Mouse (Mus musculus): ENCODE measurements around the gene Mbnl3. TPM values are rescaled to one million over a fixed set of nuclear protein-coding genes. Genes with fewer than 3 reads are reported as not detected.

Mbnl3 gene
- total RNA-seq, 1 experiment = 6.7 TPM

- no peak overlapping the region for H3K4me3 ChIP-seq (ENCODE audit: insufficient read depth in 1 of 2, low read depth in 1 of 2, low read length in 2 of 2, poor library complexity in 1 of 2, severe bottlenecking in 1 of 2)
- in situ Hi-C loops (cut with MboI; ENCODE audit: low sequenced_read_pairs in 2 of 2, unreplicated experiment in 2 of 2) = no loop called here
These were observed 34.4 kb downstream of the Mbnl3 start for GRCm38 (mm10) chrX:51171914-51172313.

GRCm38 (mm10) chrX:51171413-51171812 lies 34.9 kb downstream of the Mbnl3 start:
- no peaks in the 10 kb centered on the region for H3K4me1 ChIP-seq (ENCODE audit: control insufficient read depth in 2 of 2, insufficient read depth in 2 of 2, low read length in 2 of 2, poor library complexity in 1 of 2)
- H3K4me3 ChIP-seq (ENCODE audit: insufficient read depth in 1 of 2, low read depth in 1 of 2, low read length in 2 of 2, poor library complexity in 1 of 2, severe bottlenecking in 1 of 2) = no peak overlapping the region
- peak; percentile 8 for DNase-seq (ENCODE audit: low read depth, low spot score)
- H3K36me3 ChIP-seq (ENCODE audit: control insufficient read depth, insufficient read depth, low read length, poor library complexity, severe bottlenecking) = no peaks in the 10 kb centered on the region
- no peak overlapping the region for H3K27ac ChIP-seq (ENCODE audit: insufficient read depth, low read depth, low read length, poor library complexity, severe bottlenecking)
- in situ Hi-C loops (cut with MboI; ENCODE audit: low sequenced_read_pairs in 2 of 2, unreplicated experiment in 2 of 2) = no loop called here
- TF ChIP-seq CHD2 (IDR thresholded peaks at IDR 0.05; ENCODE audit: low read depth, low read length) (no peak), MAFK (IDR thresholded peaks at IDR 0.05; ENCODE audit: insufficient read depth, low read depth, low read length) (no peak), ZNF384 (IDR thresholded peaks at IDR 0.05; ENCODE audit: low read depth, low read length) (no peak), HCFC1 (IDR thresholded peaks at IDR 0.05; ENCODE audit: borderline replicate concordance, insufficient read depth, low read length) (no peak), ZC3H11A (IDR thresholded peaks at IDR 0.05; ENCODE audit: borderline replicate concordance, low read depth, low read length) (no peak)
- H3K9ac ChIP-seq (ENCODE audit: insufficient read depth, low read depth, low read length, poor library complexity, severe bottlenecking) = no peak overlapping the region
- H3K9me3 ChIP-seq (ENCODE audit: control insufficient read depth, insufficient read depth, low read depth, low read length) = no peaks in the 10 kb centered on the region

More at GRCm38 (mm10) chrX:51171914-51172313, 34.4 kb downstream of the Mbnl3 start:
- H3K9me3 ChIP-seq (ENCODE audit: control insufficient read depth, insufficient read depth, low read depth, low read length) = no peaks in the 10 kb centered on the region
- no peak for DNase-seq (ENCODE audit: low read depth, low spot score)
- H3K36me3 ChIP-seq (ENCODE audit: control insufficient read depth, insufficient read depth, low read length, poor library complexity, severe bottlenecking) = no peaks in the 10 kb centered on the region
- no peak overlapping the region for H3K27ac ChIP-seq (ENCODE audit: insufficient read depth, low read depth, low read length, poor library complexity, severe bottlenecking)
- H3K9ac ChIP-seq (ENCODE audit: insufficient read depth, low read depth, low read length, poor library complexity, severe bottlenecking) = no peak overlapping the region
- TF ChIP-seq MAFK (IDR thresholded peaks at IDR 0.05; ENCODE audit: insufficient read depth, low read depth, low read length) = no peak
- no peak for TF ChIP-seq ZC3H11A (IDR thresholded peaks at IDR 0.05; ENCODE audit: borderline replicate concordance, low read depth, low read length)
- TF ChIP-seq ZNF384 (IDR thresholded peaks at IDR 0.05; ENCODE audit: low read depth, low read length) = no peak
- TF ChIP-seq CHD2 (IDR thresholded peaks at IDR 0.05; ENCODE audit: low read depth, low read length) = no peak
- no peak for TF ChIP-seq HCFC1 (IDR thresholded peaks at IDR 0.05; ENCODE audit: borderline replicate concordance, insufficient read depth, low read length)
- H3K4me1 ChIP-seq (ENCODE audit: control insufficient read depth in 2 of 2, insufficient read depth in 2 of 2, low read length in 2 of 2, poor library complexity in 1 of 2) = no peaks in the 10 kb centered on the region

- no peak overlapping the region for H3K27ac ChIP-seq (ENCODE audit: insufficient read depth, low read depth, low read length, poor library complexity, severe bottlenecking)
- H3K36me3 ChIP-seq (ENCODE audit: control insufficient read depth, insufficient read depth, low read length, poor library complexity, severe bottlenecking) = no peaks in the 10 kb centered on the region
- H3K9ac ChIP-seq (ENCODE audit: insufficient read depth, low read depth, low read length, poor library complexity, severe bottlenecking) = no peak overlapping the region
- H3K4me3 ChIP-seq (ENCODE audit: insufficient read depth in 1 of 2, low read depth in 1 of 2, low read length in 2 of 2, poor library complexity in 1 of 2, severe bottlenecking in 1 of 2) = no peak overlapping the region
- no peaks in the 10 kb centered on the region for H3K9me3 ChIP-seq (ENCODE audit: control insufficient read depth, insufficient read depth, low read depth, low read length)
- no peaks in the 10 kb centered on the region for H3K4me1 ChIP-seq (ENCODE audit: control insufficient read depth in 2 of 2, insufficient read depth in 2 of 2, low read length in 2 of 2, poor library complexity in 1 of 2)
- TF ChIP-seq ZNF384 (IDR thresholded peaks at IDR 0.05; ENCODE audit: low read depth, low read length) (no peak), CHD2 (IDR thresholded peaks at IDR 0.05; ENCODE audit: low read depth, low read length) (no peak), HCFC1 (IDR thresholded peaks at IDR 0.05; ENCODE audit: borderline replicate concordance, insufficient read depth, low read length) (no peak), MAFK (IDR thresholded peaks at IDR 0.05; ENCODE audit: insufficient read depth, low read depth, low read length) (no peak), ZC3H11A (IDR thresholded peaks at IDR 0.05; ENCODE audit: borderline replicate concordance, low read depth, low read length) (no peak)
- in situ Hi-C loops (cut with MboI; ENCODE audit: low sequenced_read_pairs in 2 of 2, unreplicated experiment in 2 of 2) = no loop called here
- DNase-seq (ENCODE audit: low read depth, low spot score) = no peak
These were observed 35.9 kb downstream of the Mbnl3 start for GRCm38 (mm10) chrX:51170404-51170803.

GRCm38 (mm10) chrX:51169476-51170045 lies 36.8 kb downstream of the Mbnl3 start:
- in situ Hi-C loops (cut with MboI; ENCODE audit: low sequenced_read_pairs in 2 of 2, unreplicated experiment in 2 of 2) = no loop called here
- Histone ChIP-seq H3K9ac (ENCODE audit: insufficient read depth, low read depth, low read length, poor library complexity, severe bottlenecking) (no peak overlapping the region), H3K9me3 (ENCODE audit: control insufficient read depth, insufficient read depth, low read depth, low read length) (no peaks in the 10 kb centered on the region), H3K4me3 (ENCODE audit: insufficient read depth in 1 of 2, low read depth in 1 of 2, low read length in 2 of 2, poor library complexity in 1 of 2, severe bottlenecking in 1 of 2) (no peak overlapping the region), H3K36me3 (ENCODE audit: control insufficient read depth, insufficient read depth, low read length, poor library complexity, severe bottlenecking) (no peaks in the 10 kb centered on the region), H3K27ac (ENCODE audit: insufficient read depth, low read depth, low read length, poor library complexity, severe bottlenecking) (no peak overlapping the region), H3K4me1 (ENCODE audit: control insufficient read depth in 2 of 2, insufficient read depth in 2 of 2, low read length in 2 of 2, poor library complexity in 1 of 2) (no peaks in the 10 kb centered on the region)
- TF ChIP-seq HCFC1 (IDR thresholded peaks at IDR 0.05; ENCODE audit: borderline replicate concordance, insufficient read depth, low read length) (no peak), ZC3H11A (IDR thresholded peaks at IDR 0.05; ENCODE audit: borderline replicate concordance, low read depth, low read length) (no peak), ZNF384 (IDR thresholded peaks at IDR 0.05; ENCODE audit: low read depth, low read length) (no peak), MAFK (IDR thresholded peaks at IDR 0.05; ENCODE audit: insufficient read depth, low read depth, low read length) (no peak), CHD2 (IDR thresholded peaks at IDR 0.05; ENCODE audit: low read depth, low read length) (no peak)
- DNase-seq (ENCODE audit: low read depth, low spot score) = no peak

Measured in ES-E14 (cell line).